Mouse (Mus musculus) heart, adult 2 months (tissue): ENCODE data around the gene S100a2.

Experiments
- CTCF ChIP-seq: fragments of 200-600 bp; IDR thresholded peaks from 2 replicates; pipeline ENCODE4 v1.8.1; 2022; ENCODE audit warnings: antibody characterized with exemption, mild to moderate bottlenecking, moderate library complexity
- EP300 ChIP-seq: fragments of 200-500 bp; IDR thresholded peaks from 2 replicates; pipeline ENCODE4 v1.6.1; 2011; ENCODE audit warnings: low read depth, low read length, control low read depth; ENCODE audit not compliant: insufficient read depth
- POLR2A ChIP-seq: fragments of 200-500 bp; IDR thresholded peaks from 2 replicates; pipeline ENCODE4 v1.6.1; 2011; ENCODE audit warnings: mild to moderate bottlenecking, low read depth, low read length, control low read depth; ENCODE audit not compliant: insufficient read depth

- 0 out of 2 replicates have a peak, but pooled peaks have one; percentile 2 for TF ChIP-seq CTCF
- no peak for TF ChIP-seq POLR2A
- TF ChIP-seq EP300, result no peak
These were observed 17.3 kb downstream of the S100a2 start for GRCm38 (mm10) chr3:90607361-90607760.
